Mouse (Mus musculus) myocyte (in vitro differentiated cells): ENCODE measurements around the gene Susd5. TPM values are rescaled to one million over a fixed set of nuclear protein-coding genes. Genes with fewer than 3 reads are reported as not detected.
"Not testable (repeated sequence)": the region's sequence is repeated elsewhere in the genome, so short reads cannot be mapped to it uniquely, and the experiment has no call there.

Source experiments
- H3K27me3 ChIP-seq: one replicate; pipeline ENCODE4 v1.6.1; 2011; ENCODE audit not compliant: control insufficient read depth, insufficient read depth, insufficient read length
- H3K36me3 ChIP-seq: one replicate; pipeline ENCODE4 v1.6.1; 2011; ENCODE audit not compliant: control insufficient read depth, insufficient read depth
- H3K4me2 ChIP-seq: one replicate; pipeline ENCODE4 v1.6.1; 2011; ENCODE audit warnings: low read depth, control low read depth
- H3K4me3 ChIP-seq: one replicate; pipeline ENCODE4 v1.5.1; 2011; ENCODE audit warnings: mild to moderate bottlenecking, control low read depth, moderate library complexity
- H3K79me2 ChIP-seq: one replicate; pipeline ENCODE4 v1.6.1; 2011; ENCODE audit not compliant: control insufficient read depth, insufficient read depth
- H3ac ChIP-seq: one replicate; pipeline ENCODE4 v1.6.1; 2011; ENCODE audit not compliant: control insufficient read depth, insufficient read length
- MYOD1 ChIP-seq, 3 experiments: IDR thresholded peaks; one replicate each; pipeline ENCODE4 v1.6.1; 2011; ENCODE audit warnings: control low read depth in 2 of 3, low read depth in 2 of 3, mild to moderate bottlenecking in 2 of 3, moderate library complexity in 1 of 3; ENCODE audit not compliant: insufficient read length in 2 of 3, control insufficient read depth in 1 of 3
- MYOG ChIP-seq, 3 experiments: IDR thresholded peaks; one replicate each; pipeline ENCODE4 v1.6.1; 2011; ENCODE audit warnings: control low read depth in 2 of 3, low read depth in 2 of 3, mild to moderate bottlenecking in 2 of 3; ENCODE audit not compliant: insufficient read length in 2 of 3, control insufficient read depth in 1 of 3, insufficient read depth in 1 of 3
- TCF12 ChIP-seq: IDR thresholded peaks from one replicate; pipeline ENCODE4 v1.6.1; 2011; ENCODE audit warnings: mild to moderate bottlenecking, control low read depth; ENCODE audit not compliant: poor library complexity, insufficient read depth, severe bottlenecking
- TCF3 ChIP-seq: IDR thresholded peaks from one replicate; pipeline ENCODE4 v1.6.1; 2011; ENCODE audit warnings: low read depth, control low read depth; ENCODE audit not compliant: insufficient read length
- polyA plus RNA-seq: library from polyadenylated mRNA; unstranded; fragments of >200 nt; fragmentation: generic; extraction: Trizol; gene quantifications from one replicate; pipeline ENCODE4 v1.2.1, GENCODE M21; 2012; ENCODE audit warnings: missing spikeins

Gene Susd5
- polyA plus RNA-seq, 1 experiment = 2.5 TPM

GRCm38 (mm10) chr9:114113911-114114623 lies 57.1 kb downstream of the Susd5 start:
- no peak overlapping the region for H3K4me3 ChIP-seq
- no peak overlapping the region for H3ac ChIP-seq
- TF ChIP-seq TCF12 (peak; percentile 12), MYOG (IDR thresholded peaks at IDR 0.05; ENCODE audit: control insufficient read depth in 1 of 3, insufficient read depth in 1 of 3, insufficient read length in 2 of 3, low read depth in 2 of 3) (peak in 1 of 3 experiments; percentile 64), TCF3 (no peak), MYOD1 (IDR thresholded peaks at IDR 0.05; ENCODE audit: control insufficient read depth in 1 of 3, insufficient read length in 2 of 3, low read depth in 2 of 3) (peak in 1 of 3 experiments; percentile 50)
- H3K79me2 ChIP-seq = no peaks in the 10 kb centered on the region
- no peak overlapping the region for H3K4me2 ChIP-seq
- no peaks in the 10 kb centered on the region for H3K36me3 ChIP-seq
- H3K27me3 ChIP-seq = no peaks in the 10 kb centered on the region

- H3K79me2 ChIP-seq, H3K27me3 ChIP-seq, H3ac ChIP-seq, H3K4me2 ChIP-seq, H3K36me3 ChIP-seq, H3K4me3 ChIP-seq: not testable (repeated sequence)
Observed at GRCm38 (mm10) chr9:114116672-114117071, 59.7 kb downstream of the Susd5 start.

GRCm38 (mm10) chr9:114122862-114123261 lies 65.9 kb downstream of the Susd5 start:
- H3K4me2 ChIP-seq, H3K27me3 ChIP-seq, H3ac ChIP-seq, H3K79me2 ChIP-seq, H3K36me3 ChIP-seq, H3K4me3 ChIP-seq: not testable (repeated sequence)

- H3ac ChIP-seq, H3K27me3 ChIP-seq, H3K36me3 ChIP-seq, H3K79me2 ChIP-seq, H3K4me2 ChIP-seq, H3K4me3 ChIP-seq: not testable (repeated sequence)
Observed at GRCm38 (mm10) chr9:114129273-114129835, 72.4 kb downstream of the Susd5 start.

Other genes starting within 250 kb of the Susd5 start
- gene Ubp1, start 126.2 kb upstream of the Susd5 start, polyA plus RNA-seq = 31.1 TPM
- gene Fbxl2, start 10.9 kb upstream of the Susd5 start, polyA plus RNA-seq = 21.8 TPM